Mouse (Mus musculus) intestine, postnatal 0 days (tissue): ENCODE results near the gene Cgas. TPM values are rescaled to one million over a fixed set of nuclear protein-coding genes. Genes with fewer than 3 reads are reported as not detected.

Source experiments
- ATAC-seq: fragments of 200-750 bp; cut with Nextera tagmentation; 2 replicates; pipeline ENCODE4 v1.8.0; 2017; ENCODE audit warnings: mild to moderate bottlenecking, moderate TSS enrichment, moderate library complexity
- H3K27ac ChIP-seq: fragments of 300-500 bp; sonication (generic); 2 replicates; pipeline ENCODE4 v1.5.1; 2014; ENCODE audit warnings: mild to moderate bottlenecking, low read depth, low read length, moderate library complexity
- H3K27me3 ChIP-seq: fragments of 300-500 bp; sonication (generic); replicated peaks from 2 replicates; pipeline ENCODE4 v1.6.1; 2014; ENCODE audit warnings: low read length, mixed read lengths; ENCODE audit not compliant: control insufficient read depth, insufficient read depth
- H3K36me3 ChIP-seq: fragments of 300-500 bp; sonication (generic); 2 replicates; pipeline ENCODE4 v1.6.1; 2014; ENCODE audit warnings: mild to moderate bottlenecking, moderate library complexity; ENCODE audit not compliant: control insufficient read depth, insufficient read depth
- H3K4me1 ChIP-seq: fragments of 300-500 bp; sonication (generic); replicated peaks from 2 replicates; pipeline ENCODE4 v1.6.1; 2014; ENCODE audit warnings: antibody characterized with exemption, low read length, mixed read lengths; ENCODE audit not compliant: control insufficient read depth, insufficient read depth
- H3K4me2 ChIP-seq: fragments of 300-500 bp; sonication (generic); replicated peaks from 2 replicates; pipeline ENCODE4 v1.6.1; 2014; ENCODE audit warnings: low read depth, mild to moderate bottlenecking, moderate library complexity
- H3K4me3 ChIP-seq: fragments of 300-500 bp; sonication (generic); 2 replicates; pipeline ENCODE4 v1.5.1; 2014; ENCODE audit warnings: low read depth, low read length
- H3K9ac ChIP-seq: fragments of 300-500 bp; sonication (generic); 2 replicates; pipeline ENCODE4 v1.6.1; 2014; ENCODE audit warnings: mild to moderate bottlenecking, low read depth, low read length
- H3K9me3 ChIP-seq: fragments of 300-500 bp; sonication (generic); 2 replicates; pipeline ENCODE4 v1.6.1; 2016; ENCODE audit warnings: mixed run types; ENCODE audit not compliant: control insufficient read depth
- CTCF ChIP-seq: sonication (generic); IDR thresholded peaks from 2 replicates; pipeline ENCODE4 v1.5.1; 2016; ENCODE audit warnings: low read depth, mild to moderate bottlenecking, control low read depth, antibody characterized with exemption, moderate library complexity
- WGBS: fragments of 180-500 bp; shearing (Covaris S2); extraction: QIAGEN DNeasy Blood & Tissue Kit; methylation state at CpG from one replicate; pipeline ENCODE4 v1.1.7; 2014; 5-methylcytosine and 5-hydroxymethylcytosine counted together
- polyA plus RNA-seq: library from polyadenylated mRNA; unstranded; fragments of >200 nt; fragmentation: Nextera tagmentation; extraction: Ambion mirVana; gene quantifications from 2 replicates; pipeline ENCODE4 v1.2.1, GENCODE M21; 2015

The Cgas gene
- polyA plus RNA-seq, 1 experiment from 2014 or later: 0.96 TPM

DNA sequence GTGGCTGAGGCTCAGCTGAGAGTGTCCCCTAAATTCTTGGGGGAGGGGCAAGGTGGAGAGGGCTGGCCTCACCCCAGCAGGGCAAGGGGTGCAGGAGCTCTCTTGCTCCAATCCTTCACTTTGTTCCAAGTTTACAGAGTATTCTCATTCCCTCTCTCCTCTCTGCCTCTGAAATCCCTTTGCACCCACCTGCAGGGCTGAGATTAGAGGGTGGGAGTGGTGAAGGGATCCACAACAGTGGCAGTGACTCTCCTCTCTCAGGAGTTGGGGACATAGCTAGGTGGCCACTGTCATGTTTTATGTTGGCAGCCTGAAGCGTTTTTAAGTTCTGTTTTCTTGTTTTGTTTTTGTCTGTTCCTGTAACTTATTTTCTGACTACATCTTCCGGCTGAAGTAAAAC lies 13.5 kb downstream of the Cgas start:
- H3K9ac ChIP-seq: no peak overlapping the region
- H3K4me2 ChIP-seq: no peak overlapping the region
- no peak overlapping the region for H3K4me3 ChIP-seq
- no peak for ATAC-seq
- H3K4me1 ChIP-seq: no peaks in the 10 kb centered on the region
- TF ChIP-seq CTCF: no peak
- no peak overlapping the region for H3K27ac ChIP-seq
- no peaks in the 10 kb centered on the region for H3K27me3 ChIP-seq
- peaks cover 6% of the 10 kb centered on the region; the same call in 1 of the 2 replicates for H3K36me3 ChIP-seq
- WGBS: 67% methylated on average over 2 of the region's 2 CpGs
- no peaks in the 10 kb centered on the region for H3K9me3 ChIP-seq

DNA sequence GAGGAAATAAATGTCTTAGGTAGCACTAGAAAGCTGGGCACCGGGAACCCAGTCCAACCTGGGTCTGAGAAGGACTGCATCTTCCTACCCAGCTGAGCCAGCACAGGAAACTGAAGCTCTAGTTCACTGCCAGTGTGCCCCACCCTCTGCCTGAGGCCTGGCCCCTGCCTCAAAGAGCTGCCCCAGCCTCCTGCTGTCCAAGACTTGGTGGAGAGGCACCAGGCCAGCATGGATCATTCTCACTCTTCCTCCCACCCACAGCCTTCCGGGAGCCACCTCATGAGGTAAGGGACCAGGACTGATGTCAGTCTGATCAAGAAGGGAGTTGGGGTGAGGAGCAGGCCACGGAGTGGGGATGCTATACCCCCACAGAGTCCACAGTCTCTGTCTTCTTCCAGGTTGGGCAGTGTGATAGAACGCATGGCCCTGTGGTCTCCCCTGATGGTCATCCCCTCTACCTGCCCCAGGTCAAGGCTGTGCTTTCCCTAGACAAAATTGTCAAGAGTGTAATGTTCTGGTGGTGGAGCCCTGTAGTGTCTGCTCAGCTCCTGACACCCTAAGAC lies 14.1 kb downstream of the Cgas start:
- Histone ChIP-seq H3K36me3 (peaks cover 6% of the 10 kb centered on the region; the same call in 1 of the 2 replicates), H3K27ac (no peak overlapping the region), H3K4me3 (no peak overlapping the region), H3K4me2 (no peak overlapping the region), H3K9ac (no peak overlapping the region), H3K4me1 (no peaks in the 10 kb centered on the region), H3K9me3 (no peaks in the 10 kb centered on the region), H3K27me3 (no peaks in the 10 kb centered on the region)
- 83% methylated on average over 4 of the region's 4 CpGs for WGBS
- no peak for ATAC-seq
- TF ChIP-seq CTCF: no peak

DNA sequence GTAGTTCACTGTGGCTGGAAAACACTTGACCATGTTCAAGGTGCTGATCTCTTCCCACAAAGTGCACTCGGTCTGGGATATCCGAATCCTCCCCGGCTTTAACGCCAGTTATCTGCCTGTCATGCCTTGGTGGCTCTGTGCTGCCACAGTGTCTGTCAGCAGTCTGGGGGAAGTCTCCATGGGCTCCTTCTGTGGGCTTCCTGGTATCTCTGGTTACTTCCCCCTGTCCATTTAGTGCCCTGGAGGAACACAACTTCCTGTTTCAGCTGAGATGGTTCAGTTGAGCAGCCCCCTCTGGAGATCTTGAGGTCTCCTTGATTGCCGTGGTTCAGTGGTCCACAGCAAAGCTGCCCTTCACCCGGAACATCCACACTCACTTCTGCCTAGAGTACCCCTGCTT lies 14.9 kb downstream of the Cgas start:
- no peak for ATAC-seq
- Histone ChIP-seq H3K27me3 (no peaks in the 10 kb centered on the region), H3K27ac (no peak overlapping the region), H3K4me3 (no peak overlapping the region), H3K4me1 (no peaks in the 10 kb centered on the region), H3K4me2 (no peak overlapping the region), H3K36me3 (0 out of 2 replicates have a peak, but pooled peaks cover 6% of the 10 kb centered on the region), H3K9ac (no peak overlapping the region), H3K9me3 (no peaks in the 10 kb centered on the region)
- TF ChIP-seq CTCF: no peak
- 90% methylated on average over 6 of the region's 6 CpGs for WGBS

DNA sequence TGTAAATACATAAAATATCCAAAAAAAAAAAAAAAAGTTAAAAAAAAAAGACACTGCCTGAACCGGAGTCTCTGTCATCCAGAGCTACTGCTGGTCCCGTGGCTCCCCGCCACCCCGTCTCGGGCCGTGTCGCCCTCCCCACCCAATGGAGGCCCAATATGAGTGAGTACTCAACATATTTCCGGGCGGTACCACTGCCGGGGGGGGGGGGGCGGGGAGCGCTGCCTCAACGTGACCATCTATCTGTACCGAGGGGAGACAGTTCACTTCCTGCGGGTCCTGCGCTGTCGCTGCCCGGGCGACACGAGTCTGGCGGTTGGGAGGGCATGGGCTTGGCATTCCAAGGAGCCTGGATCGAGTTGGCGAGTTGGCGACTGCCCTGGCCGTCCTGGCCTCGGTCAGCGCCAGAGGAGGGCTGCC lies 15.7 kb downstream of the Cgas start:
- Histone ChIP-seq H3K4me1 (no peaks in the 10 kb centered on the region), H3K27me3 (no peaks in the 10 kb centered on the region), H3K4me3 (peak overlapping the region; percentile 28; the same call in 1 of the 2 replicates), H3K27ac (no peak overlapping the region), H3K9me3 (no peaks in the 10 kb centered on the region), H3K4me2 (peak overlapping the region; percentile 66), H3K9ac (no peak overlapping the region), H3K36me3 (0 out of 2 replicates have a peak, but pooled peaks cover 4% of the 10 kb centered on the region)
- no peak for ATAC-seq
- WGBS: 25% methylated on average over 20 of the region's 27 CpGs
- no peak for TF ChIP-seq CTCF

DNA sequence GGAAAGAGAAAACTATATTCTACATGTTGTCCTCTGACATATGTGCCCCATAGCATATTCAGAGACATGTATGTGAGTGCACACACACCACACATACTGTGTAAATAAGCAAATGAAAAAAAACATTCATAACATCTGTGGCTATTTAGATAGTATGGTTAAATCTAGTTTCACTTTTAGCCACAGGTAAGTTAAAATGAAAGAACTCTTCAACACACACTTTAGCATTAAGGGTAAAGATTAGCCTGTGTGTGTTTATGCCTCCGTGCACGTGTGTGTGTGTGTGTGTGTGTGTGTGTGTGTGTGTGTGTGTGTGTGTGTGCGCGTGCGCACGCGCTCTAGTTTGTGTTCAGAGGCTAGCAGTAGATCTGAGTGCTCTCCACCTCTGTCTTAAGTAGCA lies 41.4 kb downstream of the Cgas start:
- no peak overlapping the region for H3K9ac ChIP-seq
- no peak for ATAC-seq
- H3K4me3 ChIP-seq: no peak overlapping the region
- 80% methylated on average over 7 of the region's 7 CpGs for WGBS
- no peak overlapping the region for H3K4me2 ChIP-seq
- no peaks in the 10 kb centered on the region for H3K36me3 ChIP-seq
- H3K27me3 ChIP-seq: peaks cover 5% of the 10 kb centered on the region
- no peaks in the 10 kb centered on the region for H3K9me3 ChIP-seq
- H3K4me1 ChIP-seq: no peaks in the 10 kb centered on the region
- H3K27ac ChIP-seq: no peak overlapping the region
- no peak for TF ChIP-seq CTCF

DNA sequence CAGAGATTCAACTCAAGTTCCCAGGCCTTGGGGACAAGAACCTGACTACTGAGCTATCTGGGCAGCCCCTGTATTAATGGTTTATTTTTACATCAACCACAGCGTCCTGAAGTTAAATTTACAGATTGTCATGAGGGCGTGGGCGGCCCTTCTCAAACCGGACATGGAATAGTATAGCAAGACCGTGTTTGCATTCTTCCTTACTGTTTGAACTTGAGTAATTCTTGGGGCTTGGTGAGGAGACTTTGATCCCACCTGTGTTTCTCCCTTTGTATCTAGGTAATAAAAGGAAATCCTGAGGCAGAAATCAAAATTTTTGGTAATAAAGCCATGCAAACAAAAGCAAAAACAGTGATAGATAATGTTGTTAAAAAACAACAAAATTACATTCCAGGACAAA lies 42.5 kb downstream of the Cgas start:
- H3K9me3 ChIP-seq: no peaks in the 10 kb centered on the region
- no peaks in the 10 kb centered on the region for H3K36me3 ChIP-seq
- WGBS: 42% methylated on average over 5 of the region's 5 CpGs
- H3K4me3 ChIP-seq: no peak overlapping the region
- no peak overlapping the region for H3K9ac ChIP-seq
- no peaks in the 10 kb centered on the region; the same call in 1 of the 2 replicates for H3K4me1 ChIP-seq
- no peak for ATAC-seq
- no peak for TF ChIP-seq CTCF
- H3K27me3 ChIP-seq: peaks cover 15% of the 10 kb centered on the region
- H3K4me2 ChIP-seq: no peak overlapping the region
- no peak overlapping the region for H3K27ac ChIP-seq

DNA sequence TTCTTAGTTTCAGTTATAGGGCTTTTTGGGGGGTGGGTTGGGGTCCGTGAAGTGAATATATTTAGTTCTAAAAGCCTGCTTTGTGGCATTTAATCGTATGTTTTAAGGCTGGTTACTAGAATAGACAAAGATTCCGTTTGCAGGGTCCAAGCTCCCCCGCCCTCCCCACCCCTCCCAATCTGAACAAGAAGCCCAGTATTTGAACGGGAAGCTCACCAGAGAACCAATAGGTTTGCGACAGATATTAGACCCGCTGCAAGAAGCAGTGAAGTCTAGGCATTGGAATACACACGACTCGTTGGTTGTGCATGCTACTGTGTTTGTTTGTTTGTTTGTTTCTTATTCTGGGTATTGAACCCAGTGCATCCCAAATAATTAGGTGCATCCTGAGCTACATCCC lies 46.5 kb downstream of the Cgas start:
- Histone ChIP-seq H3K36me3 (no peaks in the 10 kb centered on the region), H3K4me3 (peak overlapping the region; percentile 41), H3K9ac (no peak overlapping the region), H3K4me2 (peak overlapping the region; percentile 66; the same call in 1 of the 2 replicates), H3K9me3 (no peaks in the 10 kb centered on the region), H3K27ac (no peak overlapping the region), H3K27me3 (peaks cover 40% of the 10 kb centered on the region), H3K4me1 (no peaks in the 10 kb centered on the region; the same call in 1 of the 2 replicates)
- WGBS: 54% methylated on average over 9 of the region's 9 CpGs
- no peak for TF ChIP-seq CTCF
- ATAC-seq: no peak
